Mouse (Mus musculus): ENCODE data around the gene Bzw2. TPM values are rescaled to one million over a fixed set of nuclear protein-coding genes. Genes with fewer than 3 reads are reported as not detected.

The Bzw2 gene
- polyA plus RNA-seq, 1 experiment from 2014 or later: 228 TPM

DNA sequence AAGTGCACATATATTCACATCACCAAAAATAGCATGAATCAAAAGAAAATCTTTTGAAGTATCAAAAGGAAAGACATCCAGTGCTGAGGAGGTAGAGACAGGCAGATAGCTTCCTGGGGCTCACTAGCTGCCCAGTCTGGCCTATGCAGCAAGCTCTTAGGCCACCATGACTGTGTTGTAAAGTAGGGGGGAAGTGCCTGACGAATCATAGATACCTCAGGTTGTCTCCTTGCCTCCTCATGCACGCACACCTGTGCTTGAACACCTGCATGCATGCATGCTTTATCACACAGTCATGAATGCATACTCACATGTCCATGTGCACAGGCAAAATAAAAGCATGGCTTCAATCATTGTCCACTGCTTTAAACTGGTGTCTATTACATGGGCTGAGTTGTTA, 113.2 kb downstream of the Bzw2 start:
- Histone ChIP-seq H3K36me3 (ENCODE audit: insufficient read depth) (no peaks in the 10 kb centered on the region), H3K27me3 (ENCODE audit: insufficient read depth, low read length) (no peaks in the 10 kb centered on the region), H3K9me3 (ENCODE audit: low read depth, low read length) (no peaks in the 10 kb centered on the region), H3K9ac (no peak overlapping the region), H3K27ac (ENCODE audit: low read depth) (no peak overlapping the region), H3K4me1 (ENCODE audit: insufficient read depth) (no peaks in the 10 kb centered on the region), H3K4me2 (no peak overlapping the region), H3K4me3 (ENCODE audit: low read depth, low read length) (no peak overlapping the region)
- no peak for TF ChIP-seq CTCF (IDR thresholded peaks at IDR 0.05; ENCODE audit: low read depth)
- ATAC-seq (ENCODE audit: insufficient read depth) (no peak), DNase-seq (no peak)
- WGBS: 72% methylated on average over 2 of the region's 2 CpGs

DNA sequence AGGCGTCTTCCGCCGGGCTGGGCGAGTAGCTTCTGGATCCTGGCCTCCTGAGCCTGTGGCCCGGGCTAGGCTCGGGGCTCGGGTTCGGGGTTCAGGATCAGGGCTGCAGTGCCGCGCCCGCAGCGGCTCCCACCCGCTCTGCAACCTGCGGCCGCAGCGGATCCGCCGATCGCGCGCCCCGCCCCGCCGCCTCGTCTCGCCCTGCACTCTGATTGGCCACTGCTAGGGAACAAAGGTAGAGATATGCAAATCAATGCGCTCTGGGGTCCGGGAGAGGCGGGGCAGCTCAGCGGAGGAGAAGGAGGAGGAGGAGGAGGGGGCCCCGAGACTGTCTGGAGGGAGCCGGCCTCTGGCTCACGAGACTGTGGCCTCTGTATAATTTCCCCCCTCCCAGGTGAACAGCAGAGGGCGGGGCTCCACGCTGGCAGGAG, 115.5 kb downstream of the Bzw2 start, which contains the start of gene Tspan13:
Gene Tspan13, minus strand, starts transcription at position 153 of the 431 bp plus-strand sequence.
- Histone ChIP-seq H3K27ac (ENCODE audit: low read depth) (peak within 1 kb of the TSS; percentile 67; the same call in 1 of the 2 replicates), H3K9me3 (ENCODE audit: low read depth, low read length) (no peaks in the 10 kb centered on the region), H3K4me2 (peak within 1 kb of the TSS; percentile 96), H3K4me3 (ENCODE audit: low read depth, low read length) (peak within 1 kb of the TSS; percentile 81), H3K4me1 (ENCODE audit: insufficient read depth) (no peaks in the 10 kb centered on the region), H3K27me3 (ENCODE audit: insufficient read depth, low read length) (no peaks in the 10 kb centered on the region), H3K9ac (peak within 1 kb of the TSS; percentile 82), H3K36me3 (ENCODE audit: insufficient read depth) (no peaks in the 10 kb centered on the region)
- 2% methylated on average over 35 of the region's 35 CpGs for WGBS
- peak; percentile 91 for DNase-seq
- peak; percentile 99 for ATAC-seq (ENCODE audit: insufficient read depth)
- TF ChIP-seq CTCF (IDR thresholded peaks at IDR 0.05; ENCODE audit: low read depth): no peak

Other genes with a start within 250 kb of the Bzw2 start
- not detected in 2 replicates for gene Agr3, start 232.5 kb downstream of the Bzw2 start, polyA plus RNA-seq (2014; fragmentation: Nextera tagmentation; extraction: Ambion mirVana)
- gene Agr2, start 165.2 kb downstream of the Bzw2 start, polyA plus RNA-seq (2014; fragmentation: Nextera tagmentation; extraction: Ambion mirVana): 0.41 and 0.50 TPM in 2 replicates
- 108 and 117 TPM in 2 replicates for gene Tspan13, start 115.6 kb downstream of the Bzw2 start, polyA plus RNA-seq (2014; fragmentation: Nextera tagmentation; extraction: Ambion mirVana)
- gene Ankmy2, start 966 bp downstream of the Bzw2 start, polyA plus RNA-seq (2014; fragmentation: Nextera tagmentation; extraction: Ambion mirVana): 39.8 and 42.6 TPM in 2 replicates
- not detected in 2 replicates for gene Lrrc72, start 95.3 kb upstream of the Bzw2 start, polyA plus RNA-seq (2014; fragmentation: Nextera tagmentation; extraction: Ambion mirVana)
- gene Sostdc1, start 156.1 kb upstream of the Bzw2 start, polyA plus RNA-seq (2014; fragmentation: Nextera tagmentation; extraction: Ambion mirVana): 0.68 and 1.3 TPM in 2 replicates
- 17.1 and 18.1 TPM in 2 replicates for gene Ispd, start 223.4 kb upstream of the Bzw2 start, polyA plus RNA-seq (2014; fragmentation: Nextera tagmentation; extraction: Ambion mirVana)
- gene D630036H23Rik, start 224.1 kb upstream of the Bzw2 start, polyA plus RNA-seq (2014; fragmentation: Nextera tagmentation; extraction: Ambion mirVana): 2.2 and 2.3 TPM in 2 replicates